Mouse (Mus musculus) T-cell, adult 2 months (primary cell): ENCODE data around the gene Shq1.
A peak's percentile ranks its signal among the peaks of the same experiment; 100 is the strongest.

Experiments
- DNase-seq: peaks from one replicate; pipeline ENCODE4 v3.0.0; 2022; ENCODE audit warnings: low spot score

The Shq1 gene

DNA sequence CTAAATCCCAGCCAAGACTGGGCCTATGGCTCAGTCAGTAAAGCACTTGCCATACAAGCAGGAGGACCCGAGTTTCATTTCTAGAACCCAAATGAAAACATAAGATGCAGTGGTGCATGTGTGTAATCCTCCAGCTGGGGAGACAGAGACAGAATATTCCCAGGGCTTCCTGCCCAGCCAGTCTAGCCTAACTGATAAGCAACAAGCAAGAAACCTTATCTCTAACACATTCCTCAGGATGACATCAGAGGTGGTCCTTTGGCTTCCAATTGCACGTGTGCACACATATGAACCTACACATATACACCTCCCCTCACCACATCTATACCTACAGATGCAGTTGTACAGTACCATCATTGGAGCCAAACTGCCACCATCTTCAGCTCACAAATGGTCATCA is 2.1 kb downstream of the Shq1 start:
- no peak for DNase-seq

DNA sequence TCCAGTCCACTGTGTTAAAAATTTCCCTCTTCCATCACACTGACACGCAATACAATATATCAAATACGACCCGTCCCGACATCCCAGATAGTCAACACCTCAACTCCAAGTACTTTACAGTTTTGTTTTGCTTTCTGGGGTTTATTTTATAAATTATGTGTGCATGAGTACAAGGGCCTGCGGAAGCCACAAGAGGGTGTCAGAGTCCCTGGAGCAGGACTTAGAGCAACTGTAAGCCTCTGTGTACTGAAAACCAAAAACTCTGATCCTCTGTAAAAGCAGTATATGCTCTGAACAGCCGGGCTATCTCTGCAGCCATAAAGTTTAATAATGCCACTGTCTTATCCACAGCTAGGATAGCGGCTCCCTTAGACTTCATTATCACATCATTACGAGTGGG is 3.3 kb downstream of the Shq1 start:
- no peak for DNase-seq

DNA sequence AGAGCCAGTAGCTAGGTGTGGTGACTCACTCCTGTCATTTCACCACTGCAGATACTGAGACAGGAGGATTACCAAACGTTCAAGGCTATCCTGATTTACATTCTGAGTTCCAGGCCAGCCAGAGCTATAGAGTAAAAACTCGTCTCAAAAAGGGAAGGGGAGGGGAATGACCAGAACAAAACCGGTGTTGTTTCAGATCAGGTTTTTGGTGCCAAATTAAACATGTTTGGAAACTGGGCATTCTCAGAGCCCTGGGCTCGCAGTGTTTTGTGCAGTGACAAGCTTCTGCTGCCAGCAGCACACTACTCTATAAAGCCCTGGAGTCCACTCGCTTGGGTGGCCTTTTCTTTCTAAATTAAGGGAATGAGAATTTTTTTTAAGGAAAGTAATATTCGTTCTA is 8.7 kb downstream of the Shq1 start:
- no peak for DNase-seq

DNA sequence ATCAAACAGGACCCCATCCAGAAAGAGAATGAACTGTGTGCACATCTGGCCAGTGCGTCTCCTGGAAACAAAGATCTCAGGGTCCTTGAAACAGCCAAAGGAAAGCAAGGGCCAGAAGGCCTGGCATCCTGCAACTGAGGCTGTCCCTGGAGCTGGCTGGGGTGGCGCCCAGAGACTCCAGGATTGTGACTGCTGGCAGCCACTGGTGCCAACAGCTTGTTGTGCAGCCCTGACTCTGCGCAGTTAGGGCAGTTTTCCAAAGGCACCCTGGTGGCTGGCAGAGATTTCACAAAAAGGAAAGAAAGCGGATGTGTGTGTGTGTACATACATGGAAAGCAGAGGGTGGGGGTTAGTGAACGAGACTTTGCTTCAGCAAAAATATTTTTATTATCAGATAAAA is 10.6 kb downstream of the Shq1 start:
- no peak for DNase-seq

DNA sequence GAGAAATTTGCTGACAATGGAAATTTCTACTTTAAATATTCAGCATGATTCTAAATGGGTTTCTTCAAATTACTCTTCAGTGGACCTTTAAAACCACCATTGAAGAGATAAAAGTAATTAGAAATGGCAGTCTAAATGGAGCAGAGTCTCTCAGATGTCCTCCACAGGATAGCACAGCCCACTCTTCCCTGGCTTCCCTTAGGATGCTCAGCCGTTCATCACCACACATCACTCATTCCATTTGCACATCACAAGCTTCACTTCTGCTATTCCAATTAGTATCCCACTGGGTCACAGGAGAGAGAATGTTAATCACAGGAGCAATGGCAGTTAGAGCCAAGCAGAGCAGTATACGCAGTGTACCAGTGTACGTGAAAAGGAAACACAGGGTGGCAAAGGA is 18.4 kb downstream of the Shq1 start:
- no peak for DNase-seq

DNA sequence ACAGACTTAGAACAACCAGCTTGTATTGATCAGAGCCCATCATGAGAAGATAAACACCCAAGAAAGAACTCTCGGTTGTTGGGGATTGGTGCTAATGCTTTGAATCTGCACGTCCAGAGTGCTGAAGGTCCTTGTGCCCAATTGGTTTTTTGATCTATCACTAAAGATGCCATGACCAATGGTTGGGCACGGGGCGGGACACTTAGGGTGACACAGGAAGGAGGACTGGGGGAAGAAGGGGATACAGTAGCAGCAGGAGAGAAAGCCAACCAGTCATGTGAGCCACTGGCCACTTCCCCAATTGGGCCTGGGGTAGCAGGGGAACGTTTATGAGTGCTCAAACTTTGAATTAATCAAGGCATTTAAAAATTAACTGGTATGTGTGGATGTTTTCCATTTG is 23.8 kb downstream of the Shq1 start:
- no peak for DNase-seq

DNA sequence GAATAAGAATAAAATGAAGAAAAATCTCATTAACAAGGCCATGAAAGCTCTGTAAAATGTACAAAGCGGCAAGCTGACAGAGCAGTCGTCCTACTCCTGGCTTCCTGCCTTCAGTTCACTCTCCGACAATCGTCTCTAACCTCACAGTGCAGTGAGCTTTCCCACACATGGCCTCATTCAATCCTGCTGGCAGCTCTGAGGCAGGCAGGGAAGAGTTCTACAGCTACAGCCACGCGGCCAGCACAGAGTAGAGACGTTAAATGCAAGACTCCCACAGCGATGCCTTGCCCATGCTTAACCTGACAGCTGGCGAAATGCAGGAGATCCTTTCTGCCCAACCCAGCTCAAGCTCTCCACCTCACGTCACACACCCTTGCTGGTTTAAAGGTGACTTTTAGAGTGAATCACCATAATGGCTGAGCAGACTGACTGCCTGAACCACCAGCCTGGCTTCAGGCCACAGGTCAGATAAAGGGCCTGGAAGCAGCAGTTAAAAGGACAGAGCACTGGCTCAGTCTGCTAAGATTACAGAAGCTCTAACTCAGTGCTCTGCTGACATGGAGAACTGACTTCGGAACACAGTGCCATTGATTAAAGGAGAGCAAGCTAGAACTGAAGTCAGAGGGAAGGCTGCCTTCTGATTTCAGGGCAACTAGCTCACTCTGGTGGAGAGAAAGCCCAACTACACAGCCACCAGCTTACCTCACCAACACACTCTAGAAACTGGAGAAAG is 25.3 kb downstream of the Shq1 start:
- DNase-seq, result no peak

DNA sequence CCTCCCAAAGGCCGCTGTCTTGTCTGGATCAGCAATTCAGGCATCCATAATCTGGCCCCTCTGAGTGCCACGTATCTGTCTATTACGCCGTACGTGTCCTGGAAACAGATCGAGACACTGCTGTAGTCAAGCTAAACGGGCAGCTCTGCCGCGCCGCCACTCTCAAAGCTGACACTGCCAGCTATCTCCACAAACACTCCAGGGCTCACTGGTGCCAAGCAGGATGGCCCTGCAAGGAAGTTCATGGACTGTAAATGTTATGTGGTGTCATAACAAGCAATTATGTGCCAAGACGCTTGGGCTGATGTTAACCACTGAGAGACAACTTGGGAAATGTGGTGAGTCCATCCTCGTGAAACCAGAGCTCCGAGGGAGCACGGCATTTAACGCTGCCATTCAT is 26.3 kb downstream of the Shq1 start:
- no peak for DNase-seq

DNA sequence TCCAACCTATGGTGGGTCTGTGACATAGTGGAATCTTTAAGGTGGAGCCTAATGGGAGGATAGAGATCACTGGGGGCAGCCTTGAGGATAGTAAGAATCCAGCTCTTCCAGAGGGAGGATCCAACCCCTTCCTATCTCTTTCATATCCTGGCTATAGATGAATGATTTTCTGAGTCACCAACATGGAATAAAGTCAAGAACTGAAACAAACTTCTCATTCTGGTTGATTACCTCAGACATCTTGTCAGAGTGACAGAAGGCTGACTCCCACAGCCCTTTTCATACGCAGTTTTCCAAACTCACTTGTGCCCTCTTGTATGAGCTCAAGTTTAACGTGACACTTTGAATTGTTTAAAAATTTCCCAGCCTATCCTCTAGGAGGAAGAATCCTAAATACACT is 28.2 kb downstream of the Shq1 start:
- DNase-seq, result no peak

DNA sequence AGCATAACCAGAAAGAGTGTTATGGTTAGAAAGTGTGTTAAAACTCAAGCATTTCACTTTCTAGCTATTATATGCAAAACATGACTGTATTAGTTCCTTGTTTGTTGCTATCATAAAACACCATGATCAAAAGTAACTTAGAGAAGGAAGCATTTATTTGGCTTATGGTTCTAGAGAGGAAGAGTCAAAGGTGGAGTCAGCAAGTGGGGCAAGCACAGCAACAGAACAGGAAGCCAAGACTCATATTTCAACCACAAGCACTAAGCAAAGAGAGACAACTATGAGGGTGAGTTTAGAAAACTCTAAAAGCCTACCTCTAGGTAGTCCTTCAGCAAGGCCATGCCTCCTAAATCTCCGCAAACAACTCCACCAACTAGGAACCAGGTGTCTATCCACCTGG is 30.4 kb downstream of the Shq1 start:
- no peak for DNase-seq

DNA sequence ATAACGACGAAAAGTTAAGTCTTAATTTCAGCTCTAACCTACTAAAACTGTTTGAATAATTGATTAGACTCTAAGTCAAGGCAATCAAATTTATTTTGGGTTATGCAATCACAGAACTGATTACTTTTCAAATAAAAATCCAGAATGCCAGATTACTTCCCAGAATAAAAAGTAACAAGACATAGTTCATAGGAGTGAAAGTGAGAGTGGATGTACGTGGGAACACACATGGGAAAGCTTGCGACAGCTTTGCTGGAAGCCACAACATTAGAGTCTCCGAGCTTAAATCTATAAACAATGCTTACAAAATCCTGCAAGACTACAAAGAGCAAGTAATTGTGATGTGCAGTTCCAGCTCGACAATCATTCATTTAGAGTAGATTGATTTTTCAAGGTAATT is 41.9 kb downstream of the Shq1 start:
- no peak for DNase-seq

DNA sequence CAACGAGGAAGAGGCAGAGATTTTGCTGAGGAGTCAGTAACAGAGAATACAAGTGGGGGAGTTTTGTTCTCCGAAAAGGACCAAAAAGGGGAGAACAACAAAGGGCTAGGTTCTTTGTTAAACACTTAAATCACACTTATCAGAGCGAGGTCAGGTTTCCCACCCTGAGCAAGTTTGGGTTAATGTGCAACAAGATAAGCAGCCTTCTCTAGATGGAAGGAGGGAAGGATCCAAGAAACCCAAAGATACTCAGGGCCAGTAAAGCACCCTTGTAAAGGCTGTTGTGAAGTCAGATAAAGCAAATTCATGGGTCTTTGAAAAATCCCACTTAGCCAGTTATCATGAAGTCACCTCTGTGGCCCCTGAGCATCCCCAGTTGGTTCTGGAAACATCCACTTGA is 42.7 kb downstream of the Shq1 start:
- no peak for DNase-seq

DNA sequence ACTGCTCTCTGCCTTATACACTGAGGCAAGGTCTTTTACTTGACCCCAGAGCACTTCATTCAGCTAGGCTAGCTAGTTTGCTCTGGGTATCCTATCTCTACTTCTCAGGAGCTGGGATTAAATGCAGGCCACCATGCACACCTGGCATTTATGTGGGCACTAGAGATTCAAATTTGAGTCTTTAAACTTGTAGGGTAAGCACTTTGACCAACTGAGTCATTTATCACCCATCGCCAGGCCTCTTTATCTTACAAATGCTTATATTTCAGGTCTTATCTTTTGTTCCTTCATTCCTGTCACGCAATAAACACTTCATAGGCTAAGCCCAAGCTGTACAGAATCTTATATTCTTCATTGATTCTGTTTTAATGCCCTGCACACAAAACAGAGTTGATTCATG is 47.0 kb downstream of the Shq1 start:
- no peak for DNase-seq

DNA sequence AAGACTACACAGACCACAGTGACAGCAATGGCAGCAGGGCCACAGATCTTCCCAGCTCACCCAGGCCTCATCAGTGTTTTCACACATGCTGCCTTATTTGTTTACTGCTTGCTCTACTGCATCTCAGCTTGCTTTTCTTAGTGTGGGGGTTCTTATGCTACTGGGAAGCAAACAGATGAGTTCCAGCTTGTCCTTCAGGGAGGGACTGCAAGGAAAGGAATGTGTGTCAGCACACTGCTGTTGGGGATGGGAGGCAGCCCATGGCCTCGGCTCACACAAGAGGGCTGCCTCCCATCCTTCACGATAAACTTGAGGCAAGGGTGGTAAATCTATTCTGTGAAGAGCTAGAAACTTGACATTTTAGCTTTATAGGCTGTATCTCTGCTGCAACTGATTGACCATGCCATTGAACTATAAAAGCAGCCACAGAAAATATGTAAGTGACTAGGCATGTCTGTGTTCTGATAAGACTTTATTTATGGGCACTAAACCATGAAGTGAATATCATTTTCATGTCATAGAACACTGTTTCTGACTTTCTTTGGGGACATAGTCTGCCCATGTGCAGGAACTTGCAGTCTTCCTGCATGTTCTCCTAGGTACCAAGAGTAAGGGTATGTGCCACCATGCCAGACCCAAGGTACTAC is 48.0 kb downstream of the Shq1 start:
- no peak for DNase-seq

DNA sequence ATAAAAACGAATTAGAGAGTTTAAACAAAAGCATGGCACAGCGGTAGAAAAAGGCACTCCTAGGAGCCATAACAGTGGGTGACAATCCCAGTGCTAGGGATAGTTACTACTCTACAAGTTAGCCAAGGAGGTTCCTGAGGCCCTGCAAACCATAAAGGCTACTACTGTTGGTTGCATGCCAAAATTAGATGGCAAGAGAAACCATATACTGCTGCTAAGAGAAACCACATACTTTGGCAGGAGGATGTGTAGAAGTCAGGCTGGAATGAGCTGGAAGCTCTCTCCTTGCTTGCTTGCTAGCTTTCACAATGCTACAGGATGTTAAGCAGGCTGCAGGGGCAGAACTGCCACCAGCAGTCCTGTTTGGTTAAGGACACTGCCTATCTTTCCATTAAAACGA is 50.5 kb downstream of the Shq1 start:
- DNase-seq, result no peak

DNA sequence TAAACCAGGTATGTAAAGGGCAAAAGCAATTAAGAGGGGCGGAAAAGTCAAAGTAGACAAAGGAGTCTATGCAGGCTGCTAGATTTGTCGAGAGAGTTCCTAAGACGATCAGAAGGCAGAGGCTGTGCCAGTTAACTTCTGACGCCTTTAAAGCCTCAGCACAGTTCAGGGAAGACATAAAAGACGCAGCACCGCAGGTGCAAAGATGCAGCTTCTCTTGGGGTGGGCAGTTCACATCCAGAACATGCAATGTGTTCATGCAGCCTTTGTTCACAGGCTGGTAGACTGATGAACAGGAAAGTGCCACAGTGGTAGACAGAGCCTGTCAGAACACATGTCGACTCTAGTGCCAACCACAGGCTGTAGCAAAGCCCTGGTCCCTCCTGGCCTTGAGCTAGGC is 51.6 kb downstream of the Shq1 start:
- DNase-seq, result no peak

DNA sequence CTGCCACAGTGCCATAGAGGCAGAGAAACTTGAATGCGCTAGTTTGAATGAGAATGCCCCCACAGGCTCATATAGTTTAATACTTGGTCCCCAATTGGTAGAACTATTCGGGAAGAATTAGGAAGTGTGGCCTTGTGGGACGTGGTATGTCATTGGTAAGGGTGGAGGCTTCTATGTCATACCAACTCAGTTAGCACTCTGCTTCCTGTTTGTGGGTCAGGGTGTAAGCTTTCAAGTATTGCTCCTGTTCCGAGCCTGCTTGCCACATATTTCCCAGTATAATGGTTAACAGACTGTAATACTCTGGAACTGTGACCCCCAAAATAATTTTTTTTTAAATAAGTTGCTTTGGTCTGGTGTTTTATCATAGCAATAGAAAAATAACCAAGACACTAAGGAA is 54.8 kb downstream of the Shq1 start:
- DNase-seq, result no peak

DNA sequence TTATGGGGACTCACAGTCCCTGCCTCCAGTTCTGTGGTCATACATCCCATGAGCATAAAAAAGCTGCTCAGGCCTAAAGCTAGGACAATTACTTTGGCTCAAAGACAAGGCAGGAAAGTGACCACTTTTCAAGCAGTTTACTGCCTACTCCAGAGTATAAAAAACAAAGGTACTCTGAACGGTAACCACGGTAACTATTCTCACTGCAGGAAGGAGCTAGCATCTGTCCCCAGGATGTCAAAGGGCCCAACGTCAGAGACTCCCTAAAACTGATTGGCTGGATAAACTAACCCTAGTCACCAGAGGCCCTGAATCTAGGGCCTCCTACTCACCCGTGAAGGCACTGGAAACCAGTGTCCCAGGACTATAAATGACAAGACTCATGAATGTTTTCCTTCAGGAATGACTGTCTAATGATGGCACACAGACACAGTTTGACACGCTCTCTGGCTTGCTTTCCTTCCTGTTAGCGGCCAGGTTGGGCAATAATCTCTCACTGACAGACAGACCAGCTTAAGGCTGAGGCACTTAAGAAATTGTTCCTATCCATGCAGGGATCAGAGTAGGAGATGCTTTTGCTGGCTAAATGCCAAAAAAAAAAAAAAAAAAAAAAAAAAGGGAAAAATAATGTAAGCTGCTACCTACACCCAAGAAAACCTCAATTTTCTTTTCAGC is 57.2 kb downstream of the Shq1 start:
- no peak for DNase-seq

DNA sequence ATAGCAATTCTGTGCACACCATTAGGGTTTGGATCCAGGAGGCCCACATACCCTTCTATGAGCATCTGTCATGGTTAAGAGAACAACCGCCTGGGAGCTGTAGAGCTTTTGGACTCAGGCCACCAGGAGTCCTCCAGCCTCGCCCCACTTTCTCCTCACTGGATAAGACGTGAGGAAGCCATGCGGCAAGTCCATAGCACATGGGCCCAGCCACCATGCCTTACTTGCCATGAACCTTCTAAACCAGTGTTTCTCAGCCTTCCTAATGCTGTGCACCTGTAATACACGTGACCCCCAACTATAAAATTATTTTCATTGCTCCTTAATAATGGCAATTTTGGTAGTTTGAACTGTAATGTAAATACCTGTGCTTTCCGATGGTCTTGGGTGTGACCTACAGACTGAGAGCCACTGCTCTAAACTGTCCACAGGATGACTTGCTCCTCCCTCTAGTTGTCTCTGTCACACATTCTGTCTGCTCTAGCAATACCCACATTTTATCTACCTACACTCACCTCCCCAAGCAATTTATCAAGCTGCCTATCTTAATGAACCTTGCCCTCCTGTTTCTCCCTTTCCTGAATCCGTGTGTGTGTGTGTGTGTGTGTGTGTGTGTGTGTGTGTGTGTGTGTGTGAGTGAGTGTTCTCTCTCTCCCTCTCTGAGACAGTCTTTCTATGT is 59.9 kb downstream of the Shq1 start:
- DNase-seq, result no peak

DNA sequence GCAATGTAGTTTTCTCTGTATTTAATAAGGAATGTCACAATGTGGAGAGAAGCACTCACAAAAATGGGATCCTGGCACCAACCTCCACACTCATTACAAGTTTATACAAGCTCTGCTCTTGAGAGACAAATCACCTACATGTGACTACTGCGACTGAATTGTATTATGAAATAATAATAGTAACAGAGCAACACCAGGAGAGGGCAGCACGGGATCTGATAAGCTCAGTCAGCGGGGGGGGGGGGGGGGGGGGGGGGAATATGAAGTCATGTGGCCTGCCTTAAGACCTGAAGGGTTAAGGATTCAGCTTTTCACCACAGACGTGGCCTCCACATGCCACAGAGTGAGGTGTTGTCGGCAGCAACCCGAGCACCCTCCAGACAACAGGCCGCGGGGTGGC is 60.8 kb downstream of the Shq1 start:
- no peak for DNase-seq

DNA sequence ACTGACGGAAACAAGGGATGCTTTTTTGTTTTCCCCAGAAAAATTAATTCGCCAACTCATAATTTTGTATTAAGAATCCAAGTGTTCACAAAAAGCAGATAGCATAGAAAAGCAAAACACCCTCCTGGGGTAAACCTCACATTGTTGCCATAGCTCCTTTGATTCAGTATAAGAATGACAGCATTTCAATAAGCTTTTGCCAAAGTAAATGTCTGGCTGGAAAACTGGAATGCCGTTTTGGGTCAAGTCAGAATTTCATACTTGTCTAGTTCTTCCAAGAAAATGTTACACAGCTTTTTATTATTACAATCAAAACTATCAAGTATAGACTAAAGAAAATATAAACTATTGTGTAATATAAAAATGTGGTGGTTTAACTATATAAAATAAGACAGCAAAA is 61.7 kb downstream of the Shq1 start:
- DNase-seq, result no peak

DNA sequence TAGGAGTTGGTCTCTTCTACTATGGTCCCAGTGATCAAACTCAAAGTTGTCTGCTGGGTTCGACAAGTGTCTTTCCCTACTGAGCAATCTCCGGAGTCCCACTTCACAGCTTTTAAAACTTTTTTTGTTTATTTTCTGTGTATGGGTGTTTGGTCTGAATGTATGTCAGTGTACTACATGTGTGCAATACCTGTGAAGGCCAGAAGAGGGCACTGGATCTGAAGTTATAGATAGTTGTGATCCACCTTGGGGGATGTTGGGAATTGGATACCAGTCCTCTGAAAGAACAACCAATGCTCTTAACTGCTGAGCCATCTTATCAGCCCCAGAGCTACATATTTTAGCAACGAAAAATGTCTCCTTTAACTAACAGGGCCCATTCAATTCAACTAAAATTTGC is 62.5 kb downstream of the Shq1 start:
- peak; percentile 4 for DNase-seq

DNA sequence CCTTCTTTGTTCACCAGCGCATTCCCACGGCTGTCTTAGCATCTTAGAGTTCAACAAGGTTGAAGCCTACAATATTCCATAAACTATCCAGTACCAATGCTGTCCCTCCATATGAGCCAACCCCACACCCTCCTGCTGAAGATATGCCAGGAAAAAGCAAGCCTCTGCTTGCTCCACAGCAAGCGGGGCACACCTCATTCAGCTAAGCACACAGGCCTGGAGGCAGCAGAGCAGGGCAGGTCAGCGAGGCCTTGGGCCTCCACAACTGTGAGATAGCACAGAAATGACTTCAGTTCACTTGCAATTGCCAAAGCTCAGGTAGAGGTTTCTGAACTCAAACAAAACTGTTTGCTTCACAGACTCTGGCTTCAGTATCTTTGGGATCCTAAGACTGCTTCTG is 64.2 kb downstream of the Shq1 start:
- no peak for DNase-seq
